Mouse (Mus musculus): ENCODE measurements around the gene Faap20.

GRCm38 (mm10) chr4:155279054-155279453 lies 29.5 kb downstream of the Faap20 start:
- TF ChIP-seq CTCF (IDR thresholded peaks at IDR 0.05): peak; percentile 49
- TF ChIP-seq EP300 (IDR thresholded peaks at IDR 0.05): no peak

All from lung, postnatal 0 days (tissue).